Mouse (Mus musculus): ENCODE results near the gene Mocs3. TPM values are rescaled to one million over a fixed set of nuclear protein-coding genes. Genes with fewer than 3 reads are reported as not detected.
A peak's percentile ranks its signal among the peaks of the same experiment; 100 is the strongest.

The Mocs3 gene
- polyA plus RNA-seq, 1 experiment from 2014 or later: 6.9 TPM

DNA sequence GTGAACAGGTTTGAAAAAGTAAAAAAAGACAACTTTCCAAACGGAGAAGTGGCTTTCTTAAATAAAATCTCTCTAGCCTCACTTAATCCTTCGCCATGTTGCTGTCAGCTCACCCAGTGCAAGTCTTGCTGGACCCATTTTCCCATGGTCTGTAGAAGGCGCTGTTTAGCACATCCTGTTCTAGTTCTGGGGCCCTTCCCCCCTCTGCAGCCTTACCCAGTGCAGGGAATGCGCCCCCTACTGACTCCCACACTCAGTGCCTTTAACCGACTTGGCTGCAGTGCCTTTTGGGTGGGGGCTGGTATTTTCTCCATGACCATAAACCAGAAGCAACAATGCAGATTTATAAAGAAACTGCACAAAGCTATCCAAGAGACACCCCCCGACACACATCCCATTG is 25.2 kb upstream of the Mocs3 start:
- WGBS: 4% methylated on average over 6 of the region's 6 CpGs
- H3K9me3 ChIP-seq (ENCODE audit: control insufficient read depth, low read depth, low read length): no peaks in the 10 kb centered on the region
- H3K4me1 ChIP-seq (ENCODE audit: control insufficient read depth, insufficient read depth, low read length): peaks cover 17% of the 10 kb centered on the region; the same call in 1 of the 2 replicates
- peak overlapping the region; percentile 98; the same call in 1 of the 2 replicates for H3K27ac ChIP-seq (ENCODE audit: low read length)
- H3K36me3 ChIP-seq (ENCODE audit: control insufficient read depth, insufficient read depth, low read length): peaks cover 22% of the 10 kb centered on the region
- H3K27me3 ChIP-seq (ENCODE audit: control insufficient read depth, insufficient read depth, low read length): no peaks in the 10 kb centered on the region
- peak overlapping the region; percentile 87 for H3K4me3 ChIP-seq (ENCODE audit: low read depth, low read length)
- peak overlapping the region; percentile 44 for H3K4me2 ChIP-seq (replicated peaks; ENCODE audit: low read depth, low read length)
- peak overlapping the region; percentile 100 for H3K9ac ChIP-seq (replicated peaks; ENCODE audit: low read depth, low read length)
- ATAC-seq (ENCODE audit: insufficient number of reproducible peaks, insufficient read depth, low FRiP score, low read depth): peak; percentile 59

DNA sequence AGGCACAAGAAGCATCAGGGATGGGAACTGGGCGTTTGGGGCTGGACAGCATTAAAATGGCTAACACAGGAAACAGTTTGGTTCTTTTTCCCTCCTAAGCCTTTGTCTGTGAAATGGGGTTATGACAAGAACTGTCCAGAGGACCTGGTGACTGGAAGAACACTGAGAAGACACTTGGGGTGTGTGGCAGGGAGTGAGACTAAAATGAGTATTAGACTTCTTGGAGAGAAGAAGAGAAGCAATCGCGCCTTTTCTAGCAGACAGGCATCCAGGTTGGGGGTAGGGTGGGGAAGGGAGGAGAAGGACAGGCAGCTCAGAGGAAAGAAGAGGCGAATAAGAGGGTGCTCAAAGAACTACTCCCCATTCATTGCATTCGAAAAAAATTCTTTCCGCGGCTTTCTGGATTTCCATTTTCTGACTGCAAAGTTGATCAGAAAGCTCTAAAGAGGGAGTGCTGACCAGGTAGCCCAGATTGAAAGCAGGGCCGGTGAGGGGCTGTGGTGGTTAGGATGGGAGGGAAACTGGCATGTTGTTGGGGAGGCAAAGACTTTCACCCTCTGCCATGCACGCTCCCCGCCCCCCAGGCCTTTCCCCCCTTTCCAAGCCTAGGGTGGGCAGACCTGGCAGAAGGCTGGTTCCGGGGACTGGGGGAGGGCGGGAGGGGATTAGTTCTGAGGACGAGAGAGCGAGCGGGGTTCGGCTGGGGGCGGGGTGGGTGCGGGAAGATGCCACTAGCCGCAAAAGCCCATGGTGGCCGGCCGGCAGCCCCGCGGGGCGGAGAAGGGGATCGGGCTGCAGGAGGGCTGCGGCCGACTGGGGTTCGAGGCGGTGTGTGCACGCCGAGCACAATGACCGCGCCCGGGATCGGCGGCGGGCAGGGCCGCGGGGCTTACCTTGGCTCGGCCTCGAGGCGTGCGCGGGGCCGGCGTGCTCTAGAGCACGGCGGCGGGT is 24.5 kb upstream of the Mocs3 start:
- Histone ChIP-seq H3K4me3 (ENCODE audit: low read depth, low read length) (peak overlapping the region; percentile 87), H3K36me3 (ENCODE audit: control insufficient read depth, insufficient read depth, low read length) (peaks cover 29% of the 10 kb centered on the region), H3K27me3 (ENCODE audit: control insufficient read depth, insufficient read depth, low read length) (no peaks in the 10 kb centered on the region), H3K9me3 (ENCODE audit: control insufficient read depth, low read depth, low read length) (no peaks in the 10 kb centered on the region), H3K27ac (ENCODE audit: low read length) (peak overlapping the region; percentile 98), H3K9ac (replicated peaks; ENCODE audit: low read depth, low read length) (peak overlapping the region; percentile 100), H3K4me2 (replicated peaks; ENCODE audit: low read depth, low read length) (peak overlapping the region; percentile 44), H3K4me1 (ENCODE audit: control insufficient read depth, insufficient read depth, low read length) (peaks cover 13% of the 10 kb centered on the region; the same call in 1 of the 2 replicates)
- WGBS: 1% methylated on average over 41 of the region's 49 CpGs
- no peak for ATAC-seq (ENCODE audit: insufficient number of reproducible peaks, insufficient read depth, low FRiP score, low read depth)

DNA sequence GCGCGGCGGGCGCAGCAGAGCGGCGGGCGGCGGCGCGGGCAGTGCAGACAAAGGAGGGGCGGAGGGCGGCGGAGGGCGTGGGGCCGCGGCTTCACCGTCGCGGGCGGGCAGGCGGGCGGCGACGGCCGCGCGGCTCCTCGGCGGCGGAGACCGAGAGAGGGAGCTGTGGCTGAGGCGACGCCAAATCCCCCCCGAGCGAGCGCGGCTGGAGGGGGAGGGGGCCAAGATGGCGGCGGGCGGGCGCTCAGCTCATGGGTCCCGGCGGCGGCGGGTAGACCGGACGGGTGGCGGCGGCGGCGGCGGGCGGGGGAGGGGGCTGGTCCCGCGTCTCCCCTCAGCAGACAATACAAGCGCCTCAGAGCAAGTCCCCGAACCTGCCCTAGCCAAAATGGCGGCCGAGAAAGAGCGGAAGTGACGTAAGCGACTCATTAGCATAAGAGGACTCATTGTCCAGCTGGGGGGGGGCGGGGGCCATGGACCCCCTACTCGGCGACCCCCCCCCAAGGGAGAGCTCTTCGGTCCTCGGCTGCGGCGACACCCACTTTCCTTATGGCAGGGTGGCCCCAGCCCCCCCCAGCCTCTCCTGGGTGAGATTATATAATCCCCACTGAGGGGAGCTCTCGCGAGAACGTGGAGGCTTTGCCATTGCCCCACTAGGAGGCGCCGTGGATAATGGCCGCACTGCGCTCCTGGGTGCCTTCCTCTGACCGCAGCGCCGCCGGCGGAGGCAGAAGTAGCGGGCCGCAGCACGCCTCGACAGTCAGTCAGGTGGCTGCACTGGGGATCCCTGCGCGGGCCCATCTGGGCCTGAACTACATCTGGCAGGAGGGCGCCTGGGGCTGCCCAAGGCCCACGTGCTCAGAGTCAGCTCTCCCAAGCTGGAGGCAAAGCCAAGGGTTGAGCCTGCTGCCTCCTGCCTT is 23.4 kb upstream of the Mocs3 start, which contains the start of gene Adnp:
Gene Adnp (minus strand): TSS at position 388 of the 920 bp plus-strand sequence.
- under 1% methylated on average over 68 of the region's 89 CpGs for WGBS
- Histone ChIP-seq H3K9me3 (ENCODE audit: control insufficient read depth, low read depth, low read length) (no peaks in the 10 kb centered on the region), H3K36me3 (ENCODE audit: control insufficient read depth, insufficient read depth, low read length) (peaks cover 39% of the 10 kb centered on the region), H3K4me2 (replicated peaks; ENCODE audit: low read depth, low read length) (peak within 1 kb of the TSS; percentile 44), H3K27ac (ENCODE audit: low read length) (peak within 1 kb of the TSS; percentile 98), H3K4me3 (ENCODE audit: low read depth, low read length) (peak within 1 kb of the TSS; percentile 87), H3K9ac (replicated peaks; ENCODE audit: low read depth, low read length) (peak within 1 kb of the TSS; percentile 100), H3K27me3 (ENCODE audit: control insufficient read depth, insufficient read depth, low read length) (no peaks in the 10 kb centered on the region), H3K4me1 (ENCODE audit: control insufficient read depth, insufficient read depth, low read length) (peaks cover 8% of the 10 kb centered on the region; the same call in 1 of the 2 replicates)
- peak; percentile 91 for ATAC-seq (ENCODE audit: insufficient number of reproducible peaks, insufficient read depth, low FRiP score, low read depth)

DNA sequence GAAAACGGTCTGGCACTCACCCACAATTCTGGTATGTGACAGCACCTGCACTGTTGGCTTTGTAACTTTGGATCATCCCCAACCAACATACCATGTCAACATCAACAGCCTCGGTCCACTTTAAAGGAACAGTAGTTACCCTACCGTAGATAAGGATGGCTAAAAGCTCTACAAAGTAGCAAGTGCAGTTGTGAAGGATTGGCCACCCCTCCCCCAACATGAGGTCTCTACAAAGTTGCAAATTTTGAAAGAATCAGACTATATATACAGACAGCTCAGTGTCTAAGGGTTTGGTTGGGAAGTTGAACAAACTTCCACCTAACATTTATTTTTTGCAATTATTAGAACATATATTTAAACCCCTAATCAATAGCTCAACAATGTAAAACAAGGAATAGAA is 22.5 kb upstream of the Mocs3 start:
- Histone ChIP-seq H3K27me3 (ENCODE audit: control insufficient read depth, insufficient read depth, low read length) (no peaks in the 10 kb centered on the region), H3K36me3 (ENCODE audit: control insufficient read depth, insufficient read depth, low read length) (peaks cover 44% of the 10 kb centered on the region), H3K27ac (ENCODE audit: low read length) (peak overlapping the region; percentile 98; the same call in 1 of the 2 replicates), H3K9me3 (ENCODE audit: control insufficient read depth, low read depth, low read length) (no peaks in the 10 kb centered on the region), H3K4me1 (ENCODE audit: control insufficient read depth, insufficient read depth, low read length) (peaks cover 6% of the 10 kb centered on the region; the same call in 1 of the 2 replicates), H3K9ac (replicated peaks; ENCODE audit: low read depth, low read length) (no peak overlapping the region), H3K4me2 (replicated peaks; ENCODE audit: low read depth, low read length) (no peak overlapping the region), H3K4me3 (ENCODE audit: low read depth, low read length) (no peak overlapping the region)
- ATAC-seq (ENCODE audit: insufficient number of reproducible peaks, insufficient read depth, low FRiP score, low read depth): no peak
- WGBS: 91% methylated on average over 3 of the region's 3 CpGs

DNA sequence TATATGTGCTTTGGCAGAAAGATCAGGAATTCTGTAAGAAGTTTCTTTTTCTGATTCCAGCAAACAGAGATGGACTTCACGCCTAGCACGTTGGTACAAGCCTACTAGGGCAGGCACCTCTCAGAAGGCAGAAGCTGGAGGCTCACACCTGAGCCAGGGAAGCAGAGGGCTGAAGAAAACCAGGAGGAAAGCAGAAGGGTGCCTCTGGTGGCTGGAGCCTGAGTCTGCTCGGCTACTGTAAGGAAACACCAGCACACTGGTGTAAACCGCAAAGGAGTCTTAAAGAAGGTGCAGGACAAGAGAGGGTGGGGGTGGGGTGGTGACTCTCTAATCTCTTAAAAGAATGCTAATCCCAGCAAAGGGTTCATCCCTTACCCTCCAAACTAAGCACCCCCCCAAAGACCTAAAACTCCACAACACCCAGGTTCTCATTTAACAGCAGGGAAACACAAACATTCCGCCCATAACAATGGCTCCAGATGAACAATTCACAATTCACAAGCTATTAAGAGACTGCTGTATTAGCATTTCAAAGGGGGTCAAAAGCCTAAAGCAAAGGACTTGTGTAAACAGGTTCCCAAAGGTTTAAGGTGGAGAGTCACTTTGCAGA is 16.5 kb upstream of the Mocs3 start:
- H3K27me3 ChIP-seq (ENCODE audit: control insufficient read depth, insufficient read depth, low read length): no peaks in the 10 kb centered on the region
- WGBS: 54% methylated on average over 5 of the region's 5 CpGs
- ATAC-seq (ENCODE audit: insufficient number of reproducible peaks, insufficient read depth, low FRiP score, low read depth): no peak

DNA sequence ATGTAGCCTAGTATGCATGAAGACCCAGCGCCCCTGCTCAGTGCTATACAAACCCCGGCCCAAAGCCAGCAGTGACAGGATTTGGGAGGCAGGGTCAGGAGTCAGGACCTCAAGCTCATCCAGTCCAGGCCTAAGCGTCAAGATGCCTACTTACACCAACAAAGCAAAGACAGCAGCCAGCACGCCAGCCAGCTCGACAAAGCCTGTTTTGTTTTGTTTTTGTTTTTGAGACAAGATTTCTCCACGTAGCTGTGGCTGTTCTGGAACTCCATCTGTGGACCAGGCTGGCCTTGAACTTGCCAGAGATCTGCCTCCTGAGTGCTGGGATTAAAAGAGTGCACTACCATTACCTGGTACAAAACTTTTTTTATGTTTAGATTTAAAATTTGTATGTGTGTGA is 7.1 kb upstream of the Mocs3 start:
- no peaks in the 10 kb centered on the region for H3K9me3 ChIP-seq (ENCODE audit: control insufficient read depth, low read depth, low read length)

More for the DNA sequence above, 16.5 kb upstream of the Mocs3 start:
- H3K9ac ChIP-seq (replicated peaks; ENCODE audit: low read depth, low read length): no peak overlapping the region
- peaks cover 69% of the 10 kb centered on the region for H3K36me3 ChIP-seq (ENCODE audit: control insufficient read depth, insufficient read depth, low read length)
- H3K4me1 ChIP-seq (ENCODE audit: control insufficient read depth, insufficient read depth, low read length): no peaks in the 10 kb centered on the region
- H3K4me3 ChIP-seq (ENCODE audit: low read depth, low read length): no peak overlapping the region
- H3K9me3 ChIP-seq (ENCODE audit: control insufficient read depth, low read depth, low read length): no peaks in the 10 kb centered on the region
- no peak overlapping the region for H3K27ac ChIP-seq (ENCODE audit: low read length)
- H3K4me2 ChIP-seq (replicated peaks; ENCODE audit: low read depth, low read length): no peak overlapping the region

DNA sequence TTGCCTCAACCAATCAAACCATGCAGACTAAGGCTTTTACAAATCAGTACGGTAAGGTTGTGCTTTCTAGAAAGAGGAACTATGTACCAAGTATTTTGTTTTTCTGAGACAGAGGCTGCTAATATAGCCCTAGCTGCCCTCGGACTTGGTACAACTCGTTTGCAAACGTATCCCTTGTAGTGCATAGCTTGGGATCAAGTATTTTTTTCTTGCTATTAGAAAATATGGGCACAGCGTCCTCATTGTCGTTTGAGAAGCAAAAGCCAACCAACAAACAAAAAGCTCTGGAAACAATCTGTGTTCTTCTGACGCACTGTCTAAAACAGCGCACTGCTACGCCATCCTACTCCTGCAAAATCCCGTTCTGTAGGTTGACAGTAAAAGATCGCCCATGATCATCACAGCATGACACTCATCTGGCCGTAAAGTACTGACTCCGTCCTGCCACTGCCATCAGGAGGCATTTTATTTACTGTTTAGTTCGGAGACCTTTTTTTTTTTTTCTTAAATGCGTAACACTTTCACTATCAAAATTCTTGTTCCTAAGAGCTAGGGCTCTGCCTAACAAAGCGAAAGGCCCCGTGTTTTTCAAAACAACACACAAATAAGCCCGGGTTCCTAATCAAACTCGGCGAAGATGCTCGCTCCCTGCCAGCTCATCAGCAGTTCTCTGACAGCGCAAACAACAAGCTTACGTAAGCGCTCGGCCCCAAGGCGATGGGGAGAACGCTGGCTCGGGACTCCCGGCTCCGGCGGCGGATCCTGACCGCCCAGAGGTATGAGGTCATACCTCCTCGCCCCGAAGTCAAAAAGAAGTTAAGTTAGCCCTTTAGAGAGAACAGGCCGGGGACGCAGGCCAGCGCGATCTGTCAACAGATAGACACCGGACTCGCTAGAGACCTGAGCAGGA is 1.1 kb upstream of the Mocs3 start:
- H3K4me3 ChIP-seq (ENCODE audit: low read depth, low read length): peak overlapping the region; percentile 100
- peak overlapping the region; percentile 73 for H3K9ac ChIP-seq (replicated peaks; ENCODE audit: low read depth, low read length)
- no peaks in the 10 kb centered on the region for H3K9me3 ChIP-seq (ENCODE audit: control insufficient read depth, low read depth, low read length)
- peak overlapping the region; percentile 77 for H3K4me2 ChIP-seq (replicated peaks; ENCODE audit: low read depth, low read length)
- 19% methylated on average over 41 of the region's 41 CpGs for WGBS
- H3K27me3 ChIP-seq (ENCODE audit: control insufficient read depth, insufficient read depth, low read length): no peaks in the 10 kb centered on the region
- H3K27ac ChIP-seq (ENCODE audit: low read length): no peak overlapping the region
- H3K4me1 ChIP-seq (ENCODE audit: control insufficient read depth, insufficient read depth, low read length): peaks cover 21% of the 10 kb centered on the region
- ATAC-seq (ENCODE audit: insufficient number of reproducible peaks, insufficient read depth, low FRiP score, low read depth): no peak
- peaks cover 23% of the 10 kb centered on the region for H3K36me3 ChIP-seq (ENCODE audit: control insufficient read depth, insufficient read depth, low read length)

More for the DNA sequence above, 7.1 kb upstream of the Mocs3 start:
- 89% methylated on average over 6 of the region's 6 CpGs for WGBS
- Histone ChIP-seq H3K9ac (replicated peaks; ENCODE audit: low read depth, low read length) (no peak overlapping the region), H3K36me3 (ENCODE audit: control insufficient read depth, insufficient read depth, low read length) (peaks cover 62% of the 10 kb centered on the region), H3K4me2 (replicated peaks; ENCODE audit: low read depth, low read length) (no peak overlapping the region), H3K27me3 (ENCODE audit: control insufficient read depth, insufficient read depth, low read length) (no peaks in the 10 kb centered on the region), H3K4me3 (ENCODE audit: low read depth, low read length) (no peak overlapping the region), H3K4me1 (ENCODE audit: control insufficient read depth, insufficient read depth, low read length) (no peaks in the 10 kb centered on the region; the same call in 1 of the 2 replicates), H3K27ac (ENCODE audit: low read length) (no peak overlapping the region)
- no peak for ATAC-seq (ENCODE audit: insufficient number of reproducible peaks, insufficient read depth, low FRiP score, low read depth)
